Mouse (Mus musculus) stomach, embryonic 14.5 days (tissue): ENCODE measurements around the gene Lnx2. TPM values are rescaled to one million over a fixed set of nuclear protein-coding genes. Genes with fewer than 3 reads are reported as not detected.

Experiments used
- ATAC-seq: fragments of 200-750 bp; cut with Nextera tagmentation; 2 replicates; pipeline ENCODE4 v1.8.0; 2017; ENCODE audit warnings: low read depth, moderate TSS enrichment; ENCODE audit not compliant: insufficient number of reproducible peaks, insufficient read depth, low FRiP score
- H3K27ac ChIP-seq: fragments of 300-500 bp; sonication (generic); 2 replicates; pipeline ENCODE4 v1.5.1; 2014; ENCODE audit warnings: mild to moderate bottlenecking, low read length, moderate library complexity, mixed read lengths
- H3K27me3 ChIP-seq: fragments of 300-500 bp; sonication (generic); 2 replicates; pipeline ENCODE4 v1.6.1; 2014; ENCODE audit warnings: low read length, control low read depth, mixed read lengths; ENCODE audit not compliant: control insufficient read depth, insufficient read depth
- H3K36me3 ChIP-seq: fragments of 300-500 bp; sonication (generic); 2 replicates; pipeline ENCODE4 v1.6.1; 2014; ENCODE audit warnings: mild to moderate bottlenecking, control low read depth, low read length, moderate library complexity, mixed read lengths; ENCODE audit not compliant: control insufficient read depth, insufficient read depth
- H3K4me1 ChIP-seq: fragments of 300-500 bp; sonication (generic); 2 replicates; pipeline ENCODE4 v1.6.1; 2014; ENCODE audit warnings: low read length, control low read depth, mixed read lengths; ENCODE audit not compliant: control insufficient read depth, insufficient read depth
- H3K4me2 ChIP-seq: fragments of 300-500 bp; sonication (generic); replicated peaks from 2 replicates; pipeline ENCODE4 v1.6.1; 2014; ENCODE audit warnings: low read depth, low read length, control low read depth
- H3K4me3 ChIP-seq: fragments of 300-500 bp; sonication (generic); 2 replicates; pipeline ENCODE4 v1.5.1; 2014; ENCODE audit warnings: low read depth, low read length, control low read depth
- H3K9ac ChIP-seq: fragments of 300-500 bp; sonication (generic); replicated peaks from 2 replicates; pipeline ENCODE4 v1.6.1; 2014; ENCODE audit warnings: low read depth, mild to moderate bottlenecking, control low read depth, low read length, moderate library complexity, mixed read lengths
- H3K9me3 ChIP-seq: fragments of 300-500 bp; sonication (generic); 2 replicates; pipeline ENCODE4 v1.6.1; 2016; ENCODE audit warnings: low read depth, low read length, control low read depth; ENCODE audit not compliant: control insufficient read depth
- WGBS: fragments of 180-500 bp; shearing (Covaris S2); extraction: QIAGEN DNeasy Blood & Tissue Kit; methylation state at CpG from one replicate; pipeline ENCODE4 v1.1.7; 2014; 5-methylcytosine and 5-hydroxymethylcytosine counted together
- polyA plus RNA-seq: library from polyadenylated mRNA; unstranded; fragments of >200 nt; fragmentation: Nextera tagmentation; extraction: Ambion mirVana; gene quantifications from 2 replicates; pipeline ENCODE4 v1.2.1, GENCODE M21; 2014

Lnx2 gene
- polyA plus RNA-seq, 1 experiment from 2014 or later: 20.7 TPM

- Histone ChIP-seq H3K27me3 (no peaks in the 10 kb centered on the region), H3K4me1 (no peaks in the 10 kb centered on the region), H3K4me3 (no peak overlapping the region), H3K4me2 (no peak overlapping the region), H3K9me3 (no peaks in the 10 kb centered on the region), H3K27ac (no peak overlapping the region), H3K9ac (no peak overlapping the region), H3K36me3 (peaks cover 46% of the 10 kb centered on the region)
- WGBS: 91% methylated on average over 18 of the region's 18 CpGs
- ATAC-seq: no peak
Measured at GRCm38 (mm10) chr5:147023245-147023970, 53.0 kb downstream of the Lnx2 start.

GRCm38 (mm10) chr5:147021546-147022265, 54.7 kb downstream of the Lnx2 start:
- WGBS: 75% methylated on average over 5 of the region's 5 CpGs
- Histone ChIP-seq H3K27ac (no peak overlapping the region), H3K9me3 (no peaks in the 10 kb centered on the region), H3K9ac (no peak overlapping the region), H3K4me2 (no peak overlapping the region), H3K27me3 (no peaks in the 10 kb centered on the region), H3K4me3 (no peak overlapping the region), H3K4me1 (no peaks in the 10 kb centered on the region), H3K36me3 (peaks cover 33% of the 10 kb centered on the region)
- no peak for ATAC-seq

- Histone ChIP-seq H3K4me3 (no peak overlapping the region), H3K27ac (no peak overlapping the region), H3K9ac (no peak overlapping the region), H3K4me1 (no peaks in the 10 kb centered on the region), H3K4me2 (no peak overlapping the region), H3K36me3 (peaks cover 31% of the 10 kb centered on the region), H3K9me3 (no peaks in the 10 kb centered on the region), H3K27me3 (no peaks in the 10 kb centered on the region)
- WGBS: 91% methylated on average over 11 of the region's 11 CpGs
- no peak for ATAC-seq
Measured at GRCm38 (mm10) chr5:147020579-147020978, 55.8 kb downstream of the Lnx2 start.

GRCm38 (mm10) chr5:147018761-147019160, 57.6 kb downstream of the Lnx2 start:
- no peak overlapping the region for H3K4me3 ChIP-seq
- no peaks in the 10 kb centered on the region for H3K4me1 ChIP-seq
- WGBS: 85% methylated on average over 11 of the region's 11 CpGs
- peaks cover 21% of the 10 kb centered on the region for H3K36me3 ChIP-seq
- H3K27me3 ChIP-seq: no peaks in the 10 kb centered on the region
- H3K27ac ChIP-seq: no peak overlapping the region
- no peaks in the 10 kb centered on the region for H3K9me3 ChIP-seq
- no peak for ATAC-seq
- no peak overlapping the region for H3K4me2 ChIP-seq
- H3K9ac ChIP-seq: no peak overlapping the region

GRCm38 (mm10) chr5:147017526-147017925, 58.9 kb downstream of the Lnx2 start:
- no peaks in the 10 kb centered on the region for H3K4me1 ChIP-seq
- no peaks in the 10 kb centered on the region for H3K27me3 ChIP-seq
- H3K27ac ChIP-seq: no peak overlapping the region
- no peaks in the 10 kb centered on the region for H3K9me3 ChIP-seq
- no peak overlapping the region for H3K4me2 ChIP-seq
- ATAC-seq: no peak
- peaks cover 21% of the 10 kb centered on the region for H3K36me3 ChIP-seq
- no peak overlapping the region for H3K4me3 ChIP-seq
- WGBS: 61% methylated on average over 11 of the region's 11 CpGs
- no peak overlapping the region for H3K9ac ChIP-seq

GRCm38 (mm10) chr5:147016622-147017021, 59.8 kb downstream of the Lnx2 start:
- WGBS: 67% methylated on average over 12 of the region's 12 CpGs
- ATAC-seq: no peak
- no peak overlapping the region for H3K4me3 ChIP-seq

GRCm38 (mm10) chr5:147015191-147015590, 61.2 kb downstream of the Lnx2 start:
- Histone ChIP-seq H3K27me3 (no peaks in the 10 kb centered on the region), H3K9ac (no peak overlapping the region), H3K4me3 (no peak overlapping the region), H3K9me3 (no peaks in the 10 kb centered on the region; the same call in 1 of the 2 replicates), H3K36me3 (peaks cover 21% of the 10 kb centered on the region), H3K4me1 (no peaks in the 10 kb centered on the region), H3K27ac (no peak overlapping the region), H3K4me2 (no peak overlapping the region)
- 87% methylated on average over 7 of the region's 7 CpGs for WGBS
- ATAC-seq: no peak

More at GRCm38 (mm10) chr5:147016622-147017021, 59.8 kb downstream of the Lnx2 start:
- Histone ChIP-seq H3K9me3 (no peaks in the 10 kb centered on the region; the same call in 1 of the 2 replicates), H3K4me1 (no peaks in the 10 kb centered on the region), H3K9ac (no peak overlapping the region), H3K36me3 (peaks cover 21% of the 10 kb centered on the region), H3K27me3 (no peaks in the 10 kb centered on the region), H3K27ac (no peak overlapping the region), H3K4me2 (no peak overlapping the region)

GRCm38 (mm10) chr5:147013845-147014244, 62.5 kb downstream of the Lnx2 start:
- Histone ChIP-seq H3K4me1 (no peaks in the 10 kb centered on the region), H3K4me2 (no peak overlapping the region), H3K27me3 (no peaks in the 10 kb centered on the region), H3K27ac (no peak overlapping the region), H3K9ac (no peak overlapping the region), H3K36me3 (peaks cover 10% of the 10 kb centered on the region), H3K9me3 (no peaks in the 10 kb centered on the region; the same call in 1 of the 2 replicates), H3K4me3 (no peak overlapping the region)
- WGBS: 44% methylated on average over 6 of the region's 6 CpGs
- ATAC-seq: no peak
